Mouse (Mus musculus) neural tube, embryonic 14.5 days (tissue): ENCODE data around the gene Zbed4. TPM values are rescaled to one million over a fixed set of nuclear protein-coding genes. Genes with fewer than 3 reads are reported as not detected.

Experiments used
- ATAC-seq: fragments of 200-750 bp; cut with Nextera tagmentation; 2 replicates; pipeline ENCODE4 v1.8.0; 2017; ENCODE audit warnings: low read depth, mild to moderate bottlenecking, moderate TSS enrichment, moderate library complexity
- H3K27ac ChIP-seq: fragments of 300-500 bp; sonication (generic); 2 replicates; pipeline ENCODE4 v1.5.1; 2014; ENCODE audit warnings: low read depth, mild to moderate bottlenecking, control low read depth, low read length, moderate library complexity, mixed read lengths
- H3K27me3 ChIP-seq: fragments of 300-500 bp; sonication (generic); 2 replicates; pipeline ENCODE4 v1.6.1; 2014; ENCODE audit warnings: low read length; ENCODE audit not compliant: control insufficient read depth, insufficient read depth
- H3K36me3 ChIP-seq: fragments of 300-500 bp; sonication (generic); 2 replicates; pipeline ENCODE4 v1.6.1; 2014; ENCODE audit warnings: low read length, mixed read lengths; ENCODE audit not compliant: control insufficient read depth, insufficient read depth
- H3K4me1 ChIP-seq: fragments of 300-500 bp; sonication (generic); 2 replicates; pipeline ENCODE4 v1.6.1; 2014; ENCODE audit warnings: low read length; ENCODE audit not compliant: control insufficient read depth, insufficient read depth
- H3K4me2 ChIP-seq: fragments of 300-500 bp; sonication (generic); 2 replicates; pipeline ENCODE4 v1.6.1; 2014; ENCODE audit warnings: mild to moderate bottlenecking, low read depth, low read length, control low read depth
- H3K4me3 ChIP-seq: fragments of 300-500 bp; sonication (generic); 2 replicates; pipeline ENCODE4 v1.5.1; 2014; ENCODE audit warnings: low read depth, low read length, control low read depth, mixed read lengths
- H3K9ac ChIP-seq: fragments of 300-500 bp; sonication (generic); replicated peaks from 2 replicates; pipeline ENCODE4 v1.6.1; 2014; ENCODE audit warnings: low read depth, mild to moderate bottlenecking, control low read depth, low read length, mixed read lengths
- H3K9me3 ChIP-seq: fragments of 300-500 bp; sonication (generic); 2 replicates; pipeline ENCODE4 v1.6.1; 2016; ENCODE audit warnings: low read length; ENCODE audit not compliant: control insufficient read depth
- WGBS: fragments of 180-500 bp; shearing (Covaris S2); extraction: QIAGEN DNeasy Blood & Tissue Kit; methylation state at CpG from one replicate; pipeline ENCODE4 v1.1.7; 2014; 5-methylcytosine and 5-hydroxymethylcytosine counted together
- polyA plus RNA-seq: library from polyadenylated mRNA; unstranded; fragments of >200 nt; fragmentation: Nextera tagmentation; extraction: Ambion mirVana; gene quantifications from 2 replicates; pipeline ENCODE4 v1.2.1, GENCODE M21; 2014

The Zbed4 gene
- polyA plus RNA-seq, 1 experiment from 2014 or later, result 17.8 TPM

DNA sequence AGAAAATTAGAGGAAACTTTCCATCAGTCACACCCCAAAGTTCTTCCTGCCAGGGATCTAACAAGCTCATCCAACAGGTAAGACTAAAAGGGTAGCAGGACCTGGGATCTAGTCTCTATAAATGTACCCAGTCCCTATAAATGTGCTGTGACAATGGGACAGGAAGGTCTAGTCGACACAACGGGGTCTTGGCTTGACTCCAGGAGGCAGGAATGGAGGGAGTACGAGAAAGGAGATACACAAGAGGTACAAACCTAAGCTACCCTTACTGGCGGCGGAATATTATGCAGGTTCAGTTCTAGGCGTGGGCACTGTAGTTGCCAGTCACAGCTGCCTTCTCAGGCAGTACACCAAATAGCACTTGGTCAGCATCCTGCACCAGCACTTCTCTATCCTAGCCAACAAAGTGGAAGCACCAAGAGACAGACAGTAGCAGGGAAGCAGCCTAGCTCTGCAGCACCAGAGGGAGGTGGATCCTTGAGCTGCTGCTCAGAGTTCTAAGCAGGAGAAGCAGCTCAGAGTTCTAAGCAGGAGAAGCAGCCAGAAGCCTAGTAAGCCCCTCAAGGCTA lies 37.4 kb upstream of the Zbed4 start:
- Histone ChIP-seq H3K27me3 (no peaks in the 10 kb centered on the region), H3K4me2 (no peak overlapping the region), H3K36me3 (peaks cover 54% of the 10 kb centered on the region), H3K4me1 (0 out of 2 replicates have a peak, but pooled peaks cover 9% of the 10 kb centered on the region), H3K9me3 (no peaks in the 10 kb centered on the region), H3K4me3 (no peak overlapping the region), H3K27ac (no peak overlapping the region), H3K9ac (no peak overlapping the region)
- WGBS, result 89% methylated on average over 6 of the region's 6 CpGs
- ATAC-seq, result no peak

DNA sequence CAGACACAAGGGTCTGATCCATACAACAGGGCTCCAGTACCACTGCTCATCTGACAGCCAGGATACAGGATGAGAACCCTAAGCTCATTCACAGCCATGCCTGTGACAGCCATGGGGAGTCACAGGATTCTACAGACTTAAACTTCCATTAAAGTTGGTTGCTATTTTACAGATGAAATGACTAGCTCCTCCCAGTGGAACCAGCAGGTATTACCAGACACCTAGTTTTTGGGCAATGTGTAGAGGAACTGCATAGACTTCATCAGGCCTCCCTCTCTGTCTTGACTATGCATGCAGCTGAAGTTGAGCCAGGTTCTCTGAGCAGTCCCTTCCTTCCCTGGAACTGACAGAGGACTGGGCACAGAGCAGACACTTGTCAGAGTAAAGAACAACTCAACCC lies 35.1 kb upstream of the Zbed4 start:
- Histone ChIP-seq H3K36me3 (peaks cover 42% of the 10 kb centered on the region), H3K27ac (no peak overlapping the region), H3K4me2 (no peak overlapping the region), H3K9ac (no peak overlapping the region), H3K27me3 (no peaks in the 10 kb centered on the region), H3K4me3 (no peak overlapping the region), H3K4me1 (0 out of 2 replicates have a peak, but pooled peaks cover 9% of the 10 kb centered on the region), H3K9me3 (no peaks in the 10 kb centered on the region)
- no peak for ATAC-seq

DNA sequence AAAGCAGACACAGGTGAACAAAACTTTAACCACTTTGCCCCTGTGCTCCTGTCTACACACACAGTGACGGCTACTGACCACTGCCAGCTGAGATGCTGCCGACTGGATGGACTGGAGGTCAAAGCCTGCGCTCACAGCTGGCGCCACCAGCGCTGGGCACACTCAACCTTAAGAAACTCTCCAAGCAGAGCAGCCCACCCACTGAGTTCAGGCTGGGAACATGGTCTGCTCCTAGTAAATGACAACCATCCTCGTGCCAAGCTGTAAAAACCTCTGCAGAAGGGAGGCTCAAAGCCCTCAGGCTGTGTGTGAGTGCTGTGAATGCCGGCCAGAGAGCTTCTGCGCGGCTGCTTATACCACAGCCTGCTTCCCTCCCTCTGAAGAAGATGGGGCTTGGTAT lies 34.2 kb upstream of the Zbed4 start:
- 57% methylated on average over 9 of the region's 9 CpGs for WGBS
- Histone ChIP-seq H3K27me3 (no peaks in the 10 kb centered on the region), H3K36me3 (peaks cover 38% of the 10 kb centered on the region), H3K4me3 (no peak overlapping the region), H3K9ac (no peak overlapping the region), H3K4me2 (no peak overlapping the region), H3K4me1 (0 out of 2 replicates have a peak, but pooled peaks cover 9% of the 10 kb centered on the region), H3K27ac (no peak overlapping the region), H3K9me3 (no peaks in the 10 kb centered on the region)
- no peak for ATAC-seq

DNA sequence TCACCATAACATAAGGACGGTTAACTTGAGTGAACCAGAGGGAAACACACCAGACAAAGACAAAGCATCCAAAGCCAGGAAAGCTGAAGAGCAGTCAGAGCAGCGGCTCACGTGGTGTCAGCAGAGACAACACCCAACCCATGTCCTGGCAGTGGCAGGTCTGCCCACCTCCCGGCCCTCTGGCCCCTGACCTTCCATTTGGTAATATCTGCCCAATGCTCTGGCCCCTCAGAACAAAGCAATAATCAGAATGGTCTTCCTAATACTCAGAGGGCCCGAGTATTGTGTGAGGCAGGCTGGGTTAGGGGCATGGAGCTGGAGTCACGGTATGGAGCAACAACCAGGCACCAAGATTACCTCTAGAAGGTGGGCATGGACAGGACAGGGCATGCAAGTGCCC lies 28.3 kb upstream of the Zbed4 start:
- no peak overlapping the region for H3K27ac ChIP-seq
- 90% methylated on average over 6 of the region's 6 CpGs for WGBS
- no peak for ATAC-seq
- no peak overlapping the region for H3K4me3 ChIP-seq
- no peak overlapping the region for H3K4me2 ChIP-seq
- peaks cover 24% of the 10 kb centered on the region for H3K36me3 ChIP-seq
- H3K9me3 ChIP-seq, result no peaks in the 10 kb centered on the region
- no peaks in the 10 kb centered on the region for H3K4me1 ChIP-seq
- H3K9ac ChIP-seq, result no peak overlapping the region
- no peaks in the 10 kb centered on the region for H3K27me3 ChIP-seq

DNA sequence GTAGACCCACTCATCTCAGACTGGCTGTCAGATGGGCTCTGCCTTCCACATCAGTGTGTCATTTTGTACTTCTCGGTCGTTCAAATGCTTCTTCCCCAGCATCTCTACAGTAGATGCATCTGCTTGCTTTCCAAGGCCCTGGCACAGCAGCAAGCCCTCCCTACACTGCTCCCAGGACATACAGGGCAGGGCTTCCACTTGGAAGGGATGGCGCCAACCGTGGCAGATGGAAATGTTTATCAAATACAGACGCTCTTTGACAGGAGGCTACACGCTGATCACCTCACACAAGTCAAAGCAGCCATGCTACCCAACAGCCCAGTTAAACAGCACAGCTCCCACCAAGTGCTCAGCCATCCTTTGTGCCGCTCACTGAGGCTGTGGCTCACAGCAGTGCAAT lies 27.1 kb upstream of the Zbed4 start:
- Histone ChIP-seq H3K4me3 (no peak overlapping the region), H3K4me2 (no peak overlapping the region), H3K9me3 (no peaks in the 10 kb centered on the region), H3K4me1 (no peaks in the 10 kb centered on the region), H3K36me3 (peaks cover 34% of the 10 kb centered on the region), H3K27me3 (no peaks in the 10 kb centered on the region), H3K9ac (no peak overlapping the region), H3K27ac (no peak overlapping the region)
- no peak for ATAC-seq
- 83% methylated on average over 7 of the region's 7 CpGs for WGBS

DNA sequence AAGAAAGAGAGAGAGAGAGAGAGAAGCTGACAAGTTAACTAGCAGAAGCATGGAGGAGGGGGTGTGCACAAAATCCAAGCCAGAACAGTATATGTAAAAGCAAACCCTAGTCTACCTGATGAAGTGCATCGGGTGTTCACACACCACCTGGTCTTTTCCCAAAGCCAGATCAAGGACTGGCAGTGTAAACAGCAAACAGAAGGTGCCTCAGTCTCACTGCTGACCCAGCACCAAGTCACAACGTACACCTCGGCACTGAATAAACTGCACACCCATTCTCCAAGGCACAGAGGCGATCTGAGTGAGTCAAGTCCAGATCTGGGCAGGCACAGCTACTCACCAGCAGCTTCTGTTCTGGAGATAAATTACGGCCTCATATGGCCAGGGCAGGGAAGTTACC lies 26.4 kb upstream of the Zbed4 start:
- Histone ChIP-seq H3K4me1 (no peaks in the 10 kb centered on the region), H3K36me3 (peaks cover 41% of the 10 kb centered on the region), H3K4me2 (no peak overlapping the region), H3K27ac (no peak overlapping the region), H3K9me3 (no peaks in the 10 kb centered on the region), H3K27me3 (no peaks in the 10 kb centered on the region), H3K4me3 (no peak overlapping the region), H3K9ac (no peak overlapping the region)
- ATAC-seq, result no peak
- WGBS, result 83% methylated on average over 5 of the region's 5 CpGs

DNA sequence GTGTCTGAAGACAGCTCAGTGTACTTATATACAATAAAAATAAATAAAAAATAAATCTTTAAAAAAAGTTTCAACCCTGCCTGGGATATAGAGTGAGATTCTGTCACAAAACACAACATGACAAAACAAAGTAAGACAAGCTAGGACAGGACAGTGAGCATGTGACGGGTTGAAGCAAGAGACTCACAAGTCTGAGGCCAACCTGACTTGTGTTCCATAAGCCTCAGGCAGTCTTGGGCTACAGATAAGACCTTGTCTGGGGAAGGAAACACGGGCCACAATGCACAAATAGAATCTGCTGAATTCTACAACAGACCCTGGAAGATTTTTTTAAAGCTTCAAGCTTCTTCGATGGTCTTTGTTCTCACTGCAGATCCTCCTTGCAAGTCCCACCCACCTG lies 24.3 kb upstream of the Zbed4 start:
- WGBS, result 95% methylated on average over 3 of the region's 3 CpGs
- no peak for ATAC-seq
- Histone ChIP-seq H3K9ac (no peak overlapping the region), H3K4me2 (no peak overlapping the region), H3K36me3 (peaks cover 40% of the 10 kb centered on the region), H3K9me3 (no peaks in the 10 kb centered on the region), H3K27me3 (no peaks in the 10 kb centered on the region), H3K4me3 (no peak overlapping the region), H3K4me1 (peaks cover 14% of the 10 kb centered on the region), H3K27ac (no peak overlapping the region)

DNA sequence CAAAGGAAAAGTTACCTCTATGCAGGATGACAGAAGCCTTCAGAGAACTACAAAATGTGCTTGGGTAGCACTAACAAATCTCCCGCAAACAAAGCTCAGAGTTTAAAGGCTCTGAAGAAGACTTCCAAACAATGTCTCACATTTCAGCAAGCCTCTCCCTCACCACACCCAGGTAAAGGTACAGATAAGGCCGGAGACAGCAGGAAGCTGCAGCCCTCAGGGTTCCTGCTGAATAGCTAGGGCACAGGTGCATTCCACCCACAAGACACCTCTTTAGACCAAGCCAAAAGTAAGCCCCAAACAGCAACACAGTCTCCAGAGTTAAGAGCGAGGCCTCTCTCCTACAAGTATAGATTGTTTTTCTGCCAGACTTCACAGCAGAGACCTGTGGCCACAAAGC lies 20.7 kb upstream of the Zbed4 start:
- Histone ChIP-seq H3K9ac (no peak overlapping the region), H3K4me2 (no peak overlapping the region)

DNA sequence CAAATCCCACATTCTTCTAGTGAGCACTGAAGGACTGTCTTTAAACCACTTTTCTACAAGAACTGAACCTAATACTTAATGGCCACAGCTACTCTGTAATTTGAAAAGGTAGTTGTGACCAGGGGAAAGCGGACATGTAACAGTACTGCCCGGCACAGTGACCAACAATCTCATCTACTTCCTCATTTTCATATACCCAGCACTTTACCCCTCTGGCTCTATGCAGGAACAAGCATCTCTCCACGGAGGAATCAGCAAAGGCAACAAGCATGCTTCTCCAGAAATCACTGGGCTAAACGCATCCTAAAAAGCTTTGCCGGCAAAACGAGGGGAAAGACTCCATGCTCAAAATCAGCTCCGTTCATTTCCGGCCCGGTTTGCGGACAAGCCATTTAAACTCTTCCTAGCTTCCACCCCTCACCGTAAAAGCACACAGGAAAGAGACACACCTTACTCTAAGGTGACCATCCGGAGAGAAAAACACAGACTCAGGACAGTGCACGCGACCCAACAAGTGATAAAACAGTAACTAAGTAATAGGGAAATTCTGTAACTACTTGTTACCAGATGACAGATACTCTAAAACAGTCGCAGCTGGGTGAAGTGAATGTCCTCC lies 18.9 kb upstream of the Zbed4 start:
- H3K4me2 ChIP-seq, result peak overlapping the region; percentile 99
- peak overlapping the region; percentile 97 for H3K4me3 ChIP-seq
- no peaks in the 10 kb centered on the region for H3K9me3 ChIP-seq
- ATAC-seq, result no peak
- H3K27ac ChIP-seq, result no peak overlapping the region
- H3K27me3 ChIP-seq, result no peaks in the 10 kb centered on the region
- 30% methylated on average over 15 of the region's 15 CpGs for WGBS
- H3K36me3 ChIP-seq, result peaks cover 24% of the 10 kb centered on the region
- H3K9ac ChIP-seq, result peak overlapping the region; percentile 97
- H3K4me1 ChIP-seq, result peaks cover 21% of the 10 kb centered on the region

More for the DNA sequence above, 20.7 kb upstream of the Zbed4 start:
- no peak overlapping the region for H3K27ac ChIP-seq
- H3K4me3 ChIP-seq, result no peak overlapping the region
- H3K36me3 ChIP-seq, result peaks cover 32% of the 10 kb centered on the region
- WGBS, result 89% methylated on average over 3 of the region's 3 CpGs
- H3K27me3 ChIP-seq, result no peaks in the 10 kb centered on the region
- H3K4me1 ChIP-seq, result peaks cover 21% of the 10 kb centered on the region
- H3K9me3 ChIP-seq, result no peaks in the 10 kb centered on the region
- ATAC-seq, result no peak
